Comparison of ENCODE assay signal across 13 mouse cellular contexts in genomic region chr7:87186443-87187153, GRCm38 (mm10). TPM values are rescaled to one million over a fixed set of nuclear protein-coding genes. Genes with fewer than 3 reads are reported as not detected.
DNase-seq lines count a peak whose midpoint lies in the region; ATAC-seq lines count a peak whose summit lies in the region.
"Had no signal": no experiment of that assay in that cellular context is flagged by ENCODE, and none has a peak within 500 bp of the region (broad histone marks: within the 10 kb centered on the region; RNA-seq: fewer than 3 reads in every experiment).

No protein-coding gene starts in this region.

- H3K4me2 ChIP-seq in forebrain, embryonic 14.5 days (ENCODE audit: low read length) = no peak overlapping the region
- H3K4me2 ChIP-seq in hindbrain, embryonic 16.5 days (ENCODE audit: low read length) = no peak overlapping the region
- no peak overlapping the region for H3K4me2 ChIP-seq in neural tube, embryonic 12.5 days (replicated peaks)
- no peak overlapping the region for H3K4me2 ChIP-seq in liver, embryonic 12.5 days
- H3K4me2 ChIP-seq: limb, embryonic 12.5 days; lung, embryonic 14.5 days had no signal

- H3K27me3 ChIP-seq in forebrain, embryonic 14.5 days (replicated peaks; ENCODE audit: control insufficient read depth, insufficient read depth, low read length) = no peaks in the 10 kb centered on the region
- no peaks in the 10 kb centered on the region for H3K27me3 ChIP-seq in hindbrain, embryonic 16.5 days (replicated peaks; ENCODE audit: control insufficient read depth, insufficient read depth, low read length)
- no peaks in the 10 kb centered on the region for H3K27me3 ChIP-seq in neural tube, embryonic 12.5 days (replicated peaks)
- no peaks in the 10 kb centered on the region for H3K27me3 ChIP-seq in liver, embryonic 12.5 days (replicated peaks)
- H3K27me3 ChIP-seq: limb, embryonic 12.5 days had no signal

- ATAC-seq in forebrain, embryonic 14.5 days = peak; percentile 74; the same call in 1 of the 2 replicates
- ATAC-seq in hindbrain, embryonic 16.5 days = peak; percentile 91
- ATAC-seq in neural tube, embryonic 12.5 days (ENCODE audit: low FRiP score, low read depth) = peak; percentile 61; the same call in 1 of the 2 replicates
- no peak for ATAC-seq in liver, embryonic 12.5 days

- DNase-seq in embryo, embryonic 11 days = peak; percentile 25
- peak; percentile 41 for DNase-seq in forebrain, embryonic 14.5 days (ENCODE audit: low spot score)
- no peak for DNase-seq in ovary, postnatal 36 days (ENCODE audit: low spot score)
- no peak for DNase-seq in left cerebral cortex, adult 18-20 months (ENCODE audit: low spot score in 2 of 2)
- DNase-seq: cerebellum, postnatal 10 days; lung, embryonic 14.5 days; thymus, postnatal 36 days had no signal

- no peak overlapping the region for H3K4me3 ChIP-seq in forebrain, embryonic 14.5 days (ENCODE audit: low read depth, low read length)
- no peak overlapping the region for H3K4me3 ChIP-seq in hindbrain, embryonic 16.5 days (ENCODE audit: low read length)
- no peak overlapping the region for H3K4me3 ChIP-seq in neural tube, embryonic 12.5 days
- H3K4me3 ChIP-seq in liver, embryonic 12.5 days = no peak overlapping the region
- H3K4me3 ChIP-seq: limb, embryonic 12.5 days had no signal

- H3K9ac ChIP-seq in forebrain, embryonic 14.5 days (ENCODE audit: low read length) = no peak overlapping the region
- H3K9ac ChIP-seq in hindbrain, embryonic 16.5 days (ENCODE audit: low read depth, low read length) = no peak overlapping the region
- H3K9ac ChIP-seq in neural tube, embryonic 12.5 days = no peak overlapping the region
- H3K9ac ChIP-seq in liver, embryonic 12.5 days = no peak overlapping the region
- H3K9ac ChIP-seq: limb, embryonic 12.5 days; lung, embryonic 14.5 days had no signal

- H3K9me3 ChIP-seq in forebrain, embryonic 14.5 days (replicated peaks; ENCODE audit: control insufficient read depth, low read length) = no peaks in the 10 kb centered on the region
- H3K9me3 ChIP-seq in hindbrain, embryonic 16.5 days (ENCODE audit: control insufficient read depth, low read length) = no peaks in the 10 kb centered on the region
- H3K9me3 ChIP-seq in neural tube, embryonic 12.5 days = no peaks in the 10 kb centered on the region
- no peaks in the 10 kb centered on the region for H3K9me3 ChIP-seq in liver, embryonic 12.5 days (replicated peaks)
- H3K9me3 ChIP-seq: limb, embryonic 12.5 days had no signal

- WGBS in forebrain, embryonic 14.5 days = 35% methylated on average over 2 of the region's 2 CpGs
- 32% methylated on average over 2 of the region's 2 CpGs for WGBS in hindbrain, embryonic 16.5 days
- 30% methylated on average over 2 of the region's 2 CpGs for WGBS in neural tube, embryonic 12.5 days
- WGBS in liver, embryonic 12.5 days (ENCODE audit: insufficient replicate concordance) = 60% methylated on average over 2 of the region's 2 CpGs

- H3K27ac ChIP-seq in forebrain, embryonic 14.5 days (ENCODE audit: low read depth, low read length) = no peak overlapping the region
- H3K27ac ChIP-seq in hindbrain, embryonic 16.5 days (ENCODE audit: low read depth, low read length) = no peak overlapping the region
- no peak overlapping the region for H3K27ac ChIP-seq in neural tube, embryonic 12.5 days
- no peak overlapping the region for H3K27ac ChIP-seq in liver, embryonic 12.5 days
- H3K27ac ChIP-seq: kidney, postnatal 0 days; limb, embryonic 12.5 days had no signal

- peaks cover 3% of the 10 kb centered on the region; the same call in 1 of the 2 replicates for H3K4me1 ChIP-seq in forebrain, embryonic 14.5 days (ENCODE audit: control insufficient read depth, insufficient read depth, low read length)
- no peaks in the 10 kb centered on the region for H3K4me1 ChIP-seq in hindbrain, embryonic 16.5 days (ENCODE audit: control insufficient read depth, insufficient read depth, low read depth, low read length)
- no peaks in the 10 kb centered on the region for H3K4me1 ChIP-seq in neural tube, embryonic 12.5 days
- H3K4me1 ChIP-seq in liver, embryonic 12.5 days = no peaks in the 10 kb centered on the region
- H3K4me1 ChIP-seq: limb, embryonic 12.5 days had no signal

- no peaks in the 10 kb centered on the region for H3K36me3 ChIP-seq in forebrain, embryonic 14.5 days (ENCODE audit: control insufficient read depth, insufficient read depth, low read length)
- no peaks in the 10 kb centered on the region for H3K36me3 ChIP-seq in hindbrain, embryonic 16.5 days (ENCODE audit: control insufficient read depth, insufficient read depth, low read length)
- H3K36me3 ChIP-seq in neural tube, embryonic 12.5 days = no peaks in the 10 kb centered on the region
- no peaks in the 10 kb centered on the region for H3K36me3 ChIP-seq in liver, embryonic 12.5 days
- H3K36me3 ChIP-seq: limb, embryonic 12.5 days had no signal

RNA-seq across cellular contexts. Expression of gene Nox4, which starts 59.3 kb away (rescaled TPM):
- 1.2 and 1.7 TPM in 2 replicates for polyA plus RNA-seq in forebrain, embryonic 14.5 days (2014; fragmentation: Nextera tagmentation; extraction: Ambion mirVana)
- 1.4 and 1.9 TPM in 2 replicates for polyA plus RNA-seq in hindbrain, embryonic 16.5 days (2015; fragmentation: Nextera tagmentation; extraction: Ambion mirVana)
- 3.0 and 3.4 TPM in 2 replicates for polyA plus RNA-seq in neural tube, embryonic 12.5 days (2016; fragmentation: Nextera tagmentation; extraction: Ambion mirVana)
- polyA plus RNA-seq in liver, embryonic 12.5 days (2016; fragmentation: Nextera tagmentation; extraction: Ambion mirVana) = 0.39 and 0.67 TPM in 2 replicates
- total RNA-seq in left cerebral cortex, adult 18-20 months (2021) = under 1 TPM in 1 of 2 experiments, not detected in 1; 0.16 TPM
- total RNA-seq: megakaryocyte, adult 5-6 weeks had no signal

Comparison
In these comparisons a context has a peak if more than half of its experiments do, and no peak if none do; other contexts are left out.
1. DNase-seq: peak in embryo, embryonic 11 days (single experiment) and forebrain, embryonic 14.5 days (single experiment); none in ovary, postnatal 36 days (single experiment) and left cerebral cortex, adult 18-20 months (0 of 2).